Mouse (Mus musculus): ENCODE results near the gene Col19a1. TPM values are rescaled to one million over a fixed set of nuclear protein-coding genes. Genes with fewer than 3 reads are reported as not detected.

Col19a1 gene
- polyA plus RNA-seq, 1 experiment: 3.3 TPM

- peak in 1 of 2 experiments; percentile 46 for DNase-seq
- H3K4me1 ChIP-seq (ENCODE audit: control insufficient read depth, insufficient read depth, low read length): peaks cover 25% of the 10 kb centered on the region
- no peak overlapping the region for H3K4me3 ChIP-seq (replicated peaks; ENCODE audit: insufficient read depth, low read depth, low read length)
- TF ChIP-seq CTCF (IDR thresholded peaks at IDR 0.05; ENCODE audit: borderline replicate concordance, insufficient read depth, low read depth, low read length): peak; percentile 32; the same call in 1 of the 2 replicates
- TF ChIP-seq POLR2A (IDR thresholded peaks at IDR 0.05; ENCODE audit: borderline replicate concordance, insufficient read depth, low read length): no peak
- WGBS: 18% methylated on average over 8 of the region's 8 CpGs
- H3K27ac ChIP-seq (ENCODE audit: insufficient read depth, low read length): no peak overlapping the region
- H3K27me3 ChIP-seq (ENCODE audit: control insufficient read depth, insufficient read depth, low read length): no peaks in the 10 kb centered on the region
Measured at GRCm38 (mm10) chr1:24230428-24230827, 356.8 kb downstream of the Col19a1 start.

GRCm38 (mm10) chr1:24229552-24229951 lies 357.7 kb downstream of the Col19a1 start:
- 92% methylated on average over 1 of the region's 1 CpGs for WGBS
- Histone ChIP-seq H3K4me3 (replicated peaks; ENCODE audit: insufficient read depth, low read depth, low read length) (no peak overlapping the region), H3K27ac (ENCODE audit: insufficient read depth, low read length) (no peak overlapping the region), H3K4me1 (ENCODE audit: control insufficient read depth, insufficient read depth, low read length) (peaks cover 26% of the 10 kb centered on the region), H3K27me3 (ENCODE audit: control insufficient read depth, insufficient read depth, low read length) (no peaks in the 10 kb centered on the region)
- DNase-seq: no peak
- TF ChIP-seq POLR2A (IDR thresholded peaks at IDR 0.05; ENCODE audit: borderline replicate concordance, insufficient read depth, low read length) (no peak), CTCF (IDR thresholded peaks at IDR 0.05; ENCODE audit: borderline replicate concordance, insufficient read depth, low read depth, low read length) (no peak)

DNA sequence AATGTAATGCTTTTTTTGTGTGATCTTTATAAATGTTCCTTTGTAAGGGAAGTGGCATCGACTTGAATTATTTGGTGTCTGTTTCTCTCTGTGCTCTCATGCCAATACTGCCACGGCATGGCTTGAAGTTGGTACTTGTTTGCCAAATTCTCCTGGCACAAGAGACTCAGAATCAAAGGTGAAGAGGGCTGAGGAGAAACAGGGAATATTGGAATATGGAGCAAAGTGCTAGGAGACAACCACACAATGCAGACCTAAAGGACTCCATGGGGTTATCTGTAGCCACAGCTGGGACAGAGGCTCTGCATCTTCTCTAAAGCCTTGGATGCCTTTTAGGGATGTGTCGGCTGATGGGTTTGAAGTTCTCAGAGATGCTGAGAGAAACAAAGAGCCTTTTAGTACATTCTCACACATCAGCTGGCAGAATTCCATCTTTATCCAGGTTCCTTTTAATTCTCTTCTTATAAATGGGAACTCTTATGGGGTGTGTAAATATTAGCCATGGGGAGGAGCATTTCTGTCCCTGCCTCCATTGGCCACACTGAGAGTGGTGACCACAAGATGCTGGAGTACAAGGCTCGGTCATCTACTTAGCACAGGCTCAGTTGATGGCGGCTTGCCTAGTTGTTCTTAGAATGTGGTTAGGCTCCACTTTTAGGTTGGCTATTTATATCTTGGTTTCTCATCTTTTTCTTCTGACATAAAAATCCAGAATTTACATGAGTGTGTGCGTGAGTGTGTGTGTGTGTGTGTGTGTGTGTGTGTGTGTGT lies 360.1 kb downstream of the Col19a1 start:
- H3K27ac ChIP-seq (ENCODE audit: insufficient read depth, low read length): peak overlapping the region; percentile 89
- peak; percentile 64 to 86 for DNase-seq
- 47% methylated on average over 6 of the region's 6 CpGs for WGBS
- H3K27me3 ChIP-seq (ENCODE audit: control insufficient read depth, insufficient read depth, low read length): no peaks in the 10 kb centered on the region
- peaks cover 37% of the 10 kb centered on the region for H3K4me1 ChIP-seq (ENCODE audit: control insufficient read depth, insufficient read depth, low read length)
- TF ChIP-seq CTCF (IDR thresholded peaks at IDR 0.05; ENCODE audit: borderline replicate concordance, insufficient read depth, low read depth, low read length) (no peak), POLR2A (IDR thresholded peaks at IDR 0.05; ENCODE audit: borderline replicate concordance, insufficient read depth, low read length) (no peak)
- no peak overlapping the region for H3K4me3 ChIP-seq (replicated peaks; ENCODE audit: insufficient read depth, low read depth, low read length)

DNA sequence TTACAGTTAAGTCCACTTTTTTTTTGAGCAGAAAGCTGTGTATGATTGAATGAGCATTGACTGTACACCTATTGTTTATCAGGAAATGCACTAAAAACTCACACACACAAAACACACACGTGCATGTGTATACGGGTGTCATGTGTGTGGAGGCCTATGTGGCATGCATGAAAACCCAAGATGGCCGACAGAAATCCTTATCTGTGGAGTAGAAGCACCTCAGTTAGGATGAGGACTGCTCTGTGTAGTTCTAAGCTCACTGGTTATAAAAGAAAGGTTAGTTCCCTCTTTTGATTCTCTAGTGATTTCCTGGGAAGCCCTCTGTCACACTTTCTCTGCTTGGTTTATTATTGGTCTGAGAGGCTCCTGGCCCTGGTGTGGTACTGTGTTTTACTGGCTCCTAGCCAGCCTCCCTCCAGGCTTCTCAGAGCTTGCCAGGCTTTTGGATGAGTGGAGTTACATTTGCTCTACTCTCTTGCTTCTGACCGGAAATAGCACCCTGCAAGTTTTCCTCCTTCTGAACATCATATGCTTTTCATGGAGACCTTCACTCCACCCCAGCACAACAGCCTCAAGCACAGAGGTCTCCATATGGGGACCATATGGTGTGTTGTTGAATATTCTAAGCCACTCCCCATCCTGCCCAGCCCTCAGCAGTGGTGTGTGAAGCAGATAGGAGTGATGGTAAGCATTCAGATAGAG lies 361.3 kb downstream of the Col19a1 start:
- TF ChIP-seq CTCF (IDR thresholded peaks at IDR 0.05; ENCODE audit: borderline replicate concordance, insufficient read depth, low read depth, low read length) (no peak), POLR2A (IDR thresholded peaks at IDR 0.05; ENCODE audit: borderline replicate concordance, insufficient read depth, low read length) (0 out of 2 replicates have a peak, but pooled peaks have one; percentile 11)

GRCm38 (mm10) chr1:24222981-24223612 lies 364.2 kb downstream of the Col19a1 start:
- TF ChIP-seq POLR2A (IDR thresholded peaks at IDR 0.05; ENCODE audit: borderline replicate concordance, insufficient read depth, low read length) (no peak), CTCF (IDR thresholded peaks at IDR 0.05; ENCODE audit: borderline replicate concordance, insufficient read depth, low read depth, low read length) (no peak)
- peak overlapping the region; percentile 78 for H3K27ac ChIP-seq (ENCODE audit: insufficient read depth, low read length)
- H3K27me3 ChIP-seq (ENCODE audit: control insufficient read depth, insufficient read depth, low read length): no peaks in the 10 kb centered on the region
- no peak overlapping the region for H3K4me3 ChIP-seq (replicated peaks; ENCODE audit: insufficient read depth, low read depth, low read length)
- WGBS: 13% methylated on average over 8 of the region's 8 CpGs
- peaks cover 38% of the 10 kb centered on the region for H3K4me1 ChIP-seq (ENCODE audit: control insufficient read depth, insufficient read depth, low read length)
- peak; percentile 82 to 93 for DNase-seq

More for the DNA sequence above, 361.3 kb downstream of the Col19a1 start:
- peak; percentile 95 to 97 for DNase-seq
- Histone ChIP-seq H3K4me1 (ENCODE audit: control insufficient read depth, insufficient read depth, low read length) (peaks cover 38% of the 10 kb centered on the region), H3K4me3 (replicated peaks; ENCODE audit: insufficient read depth, low read depth, low read length) (no peak overlapping the region), H3K27me3 (ENCODE audit: control insufficient read depth, insufficient read depth, low read length) (no peaks in the 10 kb centered on the region), H3K27ac (ENCODE audit: insufficient read depth, low read length) (peak overlapping the region; percentile 70)
- WGBS: 25% methylated on average over 4 of the region's 4 CpGs

- Histone ChIP-seq H3K4me1 (ENCODE audit: control insufficient read depth, insufficient read depth, low read length) (peaks cover 32% of the 10 kb centered on the region), H3K4me3 (replicated peaks; ENCODE audit: insufficient read depth, low read depth, low read length) (no peak overlapping the region), H3K27ac (ENCODE audit: insufficient read depth, low read length) (peak overlapping the region; percentile 28; the same call in 1 of the 2 replicates), H3K27me3 (ENCODE audit: control insufficient read depth, insufficient read depth, low read length) (no peaks in the 10 kb centered on the region)
- peak in 1 of 2 experiments; percentile 30 for DNase-seq
- 77% methylated on average over 2 of the region's 2 CpGs for WGBS
- TF ChIP-seq POLR2A (IDR thresholded peaks at IDR 0.05; ENCODE audit: borderline replicate concordance, insufficient read depth, low read length): no peak
- TF ChIP-seq CTCF (IDR thresholded peaks at IDR 0.05; ENCODE audit: borderline replicate concordance, insufficient read depth, low read depth, low read length): no peak
Measured at GRCm38 (mm10) chr1:24222231-24222630, 365.0 kb downstream of the Col19a1 start.

- 59% methylated on average over 6 of the region's 6 CpGs for WGBS
- no peak for TF ChIP-seq POLR2A (IDR thresholded peaks at IDR 0.05; ENCODE audit: borderline replicate concordance, insufficient read depth, low read length)
- TF ChIP-seq CTCF (IDR thresholded peaks at IDR 0.05; ENCODE audit: borderline replicate concordance, insufficient read depth, low read depth, low read length): no peak
- H3K4me3 ChIP-seq (replicated peaks; ENCODE audit: insufficient read depth, low read depth, low read length): no peak overlapping the region
- peaks cover 10% of the 10 kb centered on the region for H3K4me1 ChIP-seq (ENCODE audit: control insufficient read depth, insufficient read depth, low read length)
- DNase-seq: no peak
- no peaks in the 10 kb centered on the region for H3K27me3 ChIP-seq (ENCODE audit: control insufficient read depth, insufficient read depth, low read length)
- H3K27ac ChIP-seq (ENCODE audit: insufficient read depth, low read length): no peak overlapping the region
Measured at GRCm38 (mm10) chr1:24219041-24219440, 368.2 kb downstream of the Col19a1 start.

Other genes with a start within 250 kb of the Col19a1 start
- gene Lmbrd1, start 91.2 kb upstream of the Col19a1 start, polyA plus RNA-seq (2012; rRNA removed): 104 and 126 TPM in 2 replicates